Mouse (Mus musculus): ENCODE measurements around the gene Rnf4. TPM values are rescaled to one million over a fixed set of nuclear protein-coding genes. Genes with fewer than 3 reads are reported as not detected.

The Rnf4 gene
- total and polyA plus RNA-seq, 3 experiments, result 150 to 184 TPM; not detected in 1

DNA sequence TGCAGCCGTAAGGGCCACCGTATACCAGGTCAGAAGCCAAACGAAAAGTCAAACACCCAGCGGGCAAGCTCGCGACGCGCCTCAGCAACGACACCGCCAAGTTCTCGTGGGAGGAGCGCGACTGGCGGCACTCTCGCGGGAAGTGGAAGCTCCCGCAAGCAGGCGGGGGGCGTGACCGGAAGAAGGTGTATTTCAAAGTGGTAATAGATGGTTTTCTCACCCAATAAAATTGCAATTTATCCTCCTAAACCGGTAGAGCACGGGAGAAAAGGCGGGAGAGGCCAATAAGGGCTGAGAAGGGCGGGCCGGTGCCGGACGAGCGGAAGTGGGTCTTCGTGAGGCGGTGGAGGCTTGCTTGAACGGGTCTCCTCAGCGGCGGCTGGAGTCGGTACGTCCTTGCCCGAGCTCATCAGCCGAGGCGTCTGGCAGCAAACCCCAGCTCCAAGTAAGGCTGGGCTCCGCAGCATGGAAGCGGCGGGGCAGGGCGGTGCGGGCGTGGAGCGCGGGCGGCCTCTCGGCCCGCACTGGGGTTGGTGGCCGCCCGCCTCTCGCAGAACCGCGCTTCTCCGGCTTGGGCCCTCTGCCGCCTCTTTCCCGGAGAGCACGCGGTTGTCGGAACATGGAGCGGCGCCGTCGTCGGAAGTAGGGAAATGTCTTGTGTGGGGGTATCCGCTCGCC is at the start of gene Rnf4 (continued):
- no peak for TF ChIP-seq EP300 (IDR thresholded peaks at IDR 0.05; ENCODE audit: low read depth in 1 of 2, low read length in 2 of 2)
- no peak for TF ChIP-seq MAZ (IDR thresholded peaks at IDR 0.05; ENCODE audit: low read depth, low read length)
- TF ChIP-seq RCOR1 (IDR thresholded peaks at IDR 0.05; ENCODE audit: low read depth, low read length), result no peak
- TF ChIP-seq MAX (IDR thresholded peaks at IDR 0.05; ENCODE audit: low read length), result peak; percentile 65; the same call in 1 of the 2 replicates

GRCm38 (mm10) chr5:34286516-34286915 is 49.6 kb upstream of the Rnf4 start:
- Histone ChIP-seq H3K9me3 (replicated peaks; ENCODE audit: insufficient read depth, low read length) (no peaks in the 10 kb centered on the region), H3K27me3 (ENCODE audit: control insufficient read depth in 1 of 2, insufficient read depth in 2 of 2, low read length in 2 of 2) (peaks cover 5 to 11% of the 10 kb centered on the region in 2 experiments; a peak in 3 of 4 replicates), H3K4me3 (ENCODE audit: control insufficient read depth in 1 of 2, insufficient read depth in 1 of 2, low read depth in 2 of 2, low read length in 2 of 2) (no peak overlapping the region), H3K79me2 (ENCODE audit: control insufficient read depth, insufficient read depth, low read length, poor library complexity) (no peaks in the 10 kb centered on the region), H3K36me3 (ENCODE audit: control insufficient read depth in 1 of 2, insufficient read depth in 2 of 2, low read length in 2 of 2) (no peaks in the 10 kb centered on the region), H3K27ac (ENCODE audit: control insufficient read depth, low read depth, low read length) (no peak overlapping the region), H3K9ac (ENCODE audit: control insufficient read depth, low read depth, low read length, poor library complexity, severe bottlenecking) (no peak overlapping the region), H3K4me1 (ENCODE audit: control insufficient read depth in 1 of 2, insufficient read depth in 2 of 2, low read length in 2 of 2) (no peaks in the 10 kb centered on the region)
- DNase-seq (ENCODE audit: low read depth, low spot score), result no peak
- no peak for TF ChIP-seq MYB (IDR thresholded peaks at IDR 0.05; ENCODE audit: low read depth, low read length)
- TF ChIP-seq ZC3H11A (IDR thresholded peaks at IDR 0.05; ENCODE audit: low read depth, low read length), result no peak
- TF ChIP-seq ZMIZ1 (IDR thresholded peaks at IDR 0.05; ENCODE audit: low read depth, low read length), result no peak
- TF ChIP-seq ETS1 (IDR thresholded peaks at IDR 0.05; ENCODE audit: low read depth, low read length), result no peak
- no peak for TF ChIP-seq RCOR1 (IDR thresholded peaks at IDR 0.05; ENCODE audit: low read depth, low read length)
- TF ChIP-seq UBTF (IDR thresholded peaks at IDR 0.05; ENCODE audit: borderline replicate concordance, insufficient read depth, low read depth, low read length), result no peak
- no peak for TF ChIP-seq JUND (IDR thresholded peaks at IDR 0.05; ENCODE audit: low read depth, low read length)
- TF ChIP-seq CHD2 (IDR thresholded peaks at IDR 0.05; ENCODE audit: low read length), result no peak
- no peak for TF ChIP-seq E2F4 (IDR thresholded peaks at IDR 0.05; ENCODE audit: borderline replicate concordance, low read depth, low read length)

DNA sequence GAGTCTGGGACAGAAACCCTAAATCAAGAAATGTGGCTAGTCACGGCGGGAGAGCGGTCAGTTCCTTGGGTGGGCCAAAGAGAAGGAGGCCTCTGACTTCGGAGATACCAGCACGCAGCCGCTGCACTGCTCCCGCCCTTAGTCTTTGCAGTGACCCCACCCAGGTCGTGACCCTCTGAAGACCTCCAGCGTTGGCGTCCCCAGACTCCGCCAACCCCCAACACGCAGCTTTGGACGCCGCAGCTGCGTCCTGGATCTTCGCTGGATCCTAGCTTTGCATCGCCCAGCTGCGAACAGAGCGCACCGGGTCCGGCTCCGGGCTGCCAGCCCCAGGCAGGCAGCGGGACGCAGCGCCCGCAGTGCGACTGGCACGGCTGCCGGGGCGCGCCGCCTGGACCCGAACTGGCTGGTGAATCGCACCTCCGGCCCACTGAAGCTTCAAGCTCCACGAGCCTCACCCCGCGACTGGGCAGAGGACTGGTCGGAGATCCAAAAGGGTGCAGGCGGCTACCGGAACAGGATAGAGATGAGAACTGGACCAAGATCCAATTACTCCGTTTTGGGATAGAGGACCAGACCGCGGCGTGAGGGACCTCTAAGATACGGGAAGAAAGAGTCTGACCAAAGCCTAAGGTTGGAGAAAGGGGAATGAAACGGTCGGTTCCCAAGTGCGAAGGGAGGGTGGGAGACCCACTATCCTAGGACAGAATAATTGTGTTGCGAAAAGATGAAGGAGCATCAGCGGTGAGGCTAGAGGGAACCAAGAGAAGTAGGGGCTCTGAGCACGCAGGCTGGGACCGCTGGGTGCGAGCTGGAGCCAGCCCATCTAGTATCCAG is 48.9 kb upstream of the Rnf4 start:
- peaks cover 8 to 13% of the 10 kb centered on the region in 2 experiments; a peak in 3 of 4 replicates for H3K27me3 ChIP-seq (ENCODE audit: control insufficient read depth in 1 of 2, insufficient read depth in 2 of 2, low read length in 2 of 2)
- TF ChIP-seq MAFK (IDR thresholded peaks at IDR 0.05; ENCODE audit: borderline replicate concordance, low read depth, low read length) (no peak), CHD2 (IDR thresholded peaks at IDR 0.05; ENCODE audit: low read length) (no peak), ZC3H11A (IDR thresholded peaks at IDR 0.05; ENCODE audit: low read depth, low read length) (no peak), CHD1 (IDR thresholded peaks at IDR 0.05; ENCODE audit: low read depth, low read length) (no peak), MAZ (IDR thresholded peaks at IDR 0.05; ENCODE audit: low read depth, low read length) (no peak), SIN3A (IDR thresholded peaks at IDR 0.05; ENCODE audit: low read length) (no peak)
- H3K4me3 ChIP-seq (ENCODE audit: control insufficient read depth in 1 of 2, insufficient read depth in 1 of 2, low read depth in 2 of 2, low read length in 2 of 2), result no peak overlapping the region
- H3K4me1 ChIP-seq (ENCODE audit: control insufficient read depth in 1 of 2, insufficient read depth in 2 of 2, low read length in 2 of 2), result no peaks in the 10 kb centered on the region
- no peak overlapping the region for H3K27ac ChIP-seq (ENCODE audit: control insufficient read depth, low read depth, low read length)
- no peak for DNase-seq (ENCODE audit: low read depth, low spot score)
- no peaks in the 10 kb centered on the region for H3K36me3 ChIP-seq (ENCODE audit: control insufficient read depth in 1 of 2, insufficient read depth in 2 of 2, low read length in 2 of 2)
- no peaks in the 10 kb centered on the region for H3K79me2 ChIP-seq (ENCODE audit: control insufficient read depth, insufficient read depth, low read length, poor library complexity)
- no peak overlapping the region for H3K9ac ChIP-seq (ENCODE audit: control insufficient read depth, low read depth, low read length, poor library complexity, severe bottlenecking)
- H3K9me3 ChIP-seq (replicated peaks; ENCODE audit: insufficient read depth, low read length), result no peaks in the 10 kb centered on the region
